Mouse (Mus musculus) layer of hippocampus, postnatal 25 days (tissue): ENCODE data around the gene Abcb11. TPM values are rescaled to one million over a fixed set of nuclear protein-coding genes. Genes with fewer than 3 reads are reported as not detected.

ENCODE experiments used
- DNase-seq, 2 experiments: peaks; one replicate each; pipeline ENCODE4 v3.0.0; 2022; ENCODE audit warnings: mixed read lengths in 2 of 2, low spot score in 1 of 2; ENCODE audit errors: extremely low spot score in 1 of 2
- total RNA-seq, 2 experiments: library from RNA; stranded (reverse); gene quantifications; 2 replicates each; pipeline ENCODE4 v1.2.3; 2021

Abcb11 gene
- total RNA-seq, 2 experiments from 2014 or later, result 0.07 TPM; not detected in 1

DNA sequence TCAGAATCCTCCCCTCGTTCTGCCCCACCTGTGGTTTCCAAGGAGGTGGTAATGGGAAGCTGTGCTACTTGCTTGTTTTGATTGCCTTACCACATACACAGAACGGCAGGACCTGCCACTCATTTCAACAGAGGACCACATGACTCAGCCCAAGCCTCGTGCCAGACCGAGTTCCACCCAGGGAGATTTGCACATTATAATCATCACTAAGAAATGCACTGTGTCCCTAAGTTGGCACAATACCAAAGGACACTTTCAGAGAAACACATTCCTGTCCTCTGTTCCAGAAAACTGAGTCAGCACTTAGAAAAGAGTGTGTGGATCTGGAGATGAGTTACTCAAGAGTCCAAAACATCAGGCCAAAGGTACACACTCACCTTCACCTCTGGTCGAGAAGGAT, 53.4 kb downstream of the Abcb11 start:
- no peak for DNase-seq

DNA sequence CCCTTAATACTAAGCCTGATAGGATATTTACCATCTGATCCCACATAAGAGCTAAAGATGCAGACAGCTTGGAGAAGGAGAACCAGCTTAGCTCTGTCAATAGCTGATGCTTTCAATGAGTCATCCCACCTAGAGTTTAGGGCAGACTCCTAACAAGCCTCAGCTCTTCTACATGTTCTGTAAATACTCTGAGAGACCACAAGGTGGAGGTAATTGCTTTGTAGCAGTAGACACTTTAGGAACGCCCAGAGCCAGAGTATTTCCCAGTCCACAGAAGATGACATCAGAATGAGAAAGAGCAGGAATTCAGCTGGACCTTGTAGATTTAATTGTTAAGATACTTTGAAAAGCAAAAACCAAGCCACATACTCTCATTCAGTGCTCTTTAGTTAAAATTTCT, 66.5 kb downstream of the Abcb11 start:
- no peak for DNase-seq

- no peak for DNase-seq
Observed at GRCm38 (mm10) chr2:69264069-69264618, 78.3 kb downstream of the Abcb11 start.

DNA sequence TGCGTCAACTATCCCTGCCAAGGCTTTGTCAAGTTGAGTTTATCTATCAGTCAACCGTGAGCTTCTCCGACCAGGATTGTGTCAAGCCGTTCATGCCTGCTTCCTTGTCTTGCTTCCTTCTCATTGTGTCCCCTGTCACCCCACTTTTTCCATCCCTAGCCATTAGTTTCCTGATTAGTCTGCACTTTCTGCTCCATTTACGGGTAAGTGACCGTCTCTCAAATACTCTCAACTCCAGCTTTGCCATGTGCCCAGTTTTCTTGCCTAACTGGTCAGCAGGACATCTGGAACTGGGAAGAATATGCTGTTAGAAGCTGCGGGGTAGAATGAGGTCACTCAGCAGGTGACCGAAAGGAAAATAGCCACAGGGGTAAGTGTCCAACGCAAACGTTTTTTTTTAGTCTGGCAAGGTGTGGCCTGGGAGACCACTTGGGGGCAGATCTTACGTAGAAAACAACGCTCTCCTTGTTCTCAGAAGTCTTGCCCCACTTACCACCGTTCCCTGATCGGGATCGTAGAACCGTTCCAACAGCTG, 94.1 kb downstream of the Abcb11 start:
- no peak for DNase-seq

DNA sequence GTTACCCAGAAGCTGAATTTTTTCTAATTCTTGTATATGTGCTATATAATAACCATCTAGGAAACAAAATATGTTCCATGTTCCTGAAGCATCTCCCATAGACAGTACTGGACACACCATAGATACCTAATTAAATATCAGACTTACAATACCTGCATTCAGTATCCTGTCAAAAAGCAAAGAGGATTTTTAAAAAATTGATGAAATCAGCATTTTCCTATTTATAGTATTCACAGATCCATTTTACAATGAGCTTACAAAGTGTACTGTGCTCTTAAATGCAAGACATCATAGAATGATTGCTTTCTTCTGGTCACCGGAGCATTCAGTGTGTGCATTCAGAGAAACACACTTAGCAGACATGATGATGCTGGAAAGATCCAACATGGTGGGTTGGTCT, 95.3 kb downstream of the Abcb11 start:
- DNase-seq, result no peak

- no peak for DNase-seq
Observed at GRCm38 (mm10) chr2:69244924-69245323, 97.5 kb downstream of the Abcb11 start.

DNA sequence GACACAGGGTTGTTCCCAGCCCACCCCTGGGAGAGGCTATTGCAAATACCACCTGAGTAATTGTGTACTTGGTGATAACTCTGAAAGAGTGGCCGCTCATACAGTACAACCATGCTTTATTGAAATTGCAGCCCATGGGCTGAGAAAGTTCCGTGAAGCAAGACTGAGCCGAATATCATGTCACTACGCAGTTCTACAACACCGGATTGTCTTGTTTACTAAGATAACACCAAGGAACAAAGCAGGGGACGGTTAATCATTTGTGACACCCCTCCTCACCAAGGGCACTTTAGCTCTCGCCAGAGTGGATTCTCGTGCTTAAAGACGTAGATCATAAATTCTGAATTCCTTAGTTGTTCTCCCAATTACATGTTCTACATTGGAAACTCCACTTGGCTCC, 103.1 kb downstream of the Abcb11 start:
- no peak for DNase-seq

DNA sequence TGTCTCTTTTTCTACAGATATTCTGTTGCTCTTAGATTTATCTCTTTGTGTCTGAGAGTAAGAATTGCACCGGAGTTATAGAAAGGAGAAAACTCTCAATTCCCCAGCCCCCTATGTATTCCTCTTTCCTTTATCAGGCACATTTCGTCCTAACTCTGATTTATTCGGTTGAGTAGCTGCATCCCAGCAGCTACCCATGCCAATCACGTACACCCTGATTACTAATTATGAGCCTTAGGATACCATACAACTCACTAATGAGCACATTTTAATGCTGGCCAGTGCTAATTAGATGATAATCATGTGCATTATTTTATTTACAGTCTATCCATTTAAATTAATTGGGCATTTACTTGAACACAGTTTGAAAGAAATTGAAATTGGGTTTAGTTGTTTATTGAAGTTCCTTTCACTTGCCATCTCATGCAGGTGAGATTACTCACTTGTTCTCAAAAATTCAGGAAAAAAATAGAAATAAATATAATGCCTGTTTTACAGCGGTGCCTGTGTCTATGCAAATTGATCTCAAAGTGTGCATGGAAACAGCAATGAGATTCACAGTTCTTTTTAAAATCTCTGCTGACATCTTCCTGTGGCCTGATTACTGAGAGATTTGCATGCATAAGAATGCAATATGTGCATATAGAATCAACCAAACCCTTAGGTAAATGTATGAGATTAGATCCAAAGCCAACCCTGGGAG, 107.3 kb downstream of the Abcb11 start:
- DNase-seq, result no peak

DNA sequence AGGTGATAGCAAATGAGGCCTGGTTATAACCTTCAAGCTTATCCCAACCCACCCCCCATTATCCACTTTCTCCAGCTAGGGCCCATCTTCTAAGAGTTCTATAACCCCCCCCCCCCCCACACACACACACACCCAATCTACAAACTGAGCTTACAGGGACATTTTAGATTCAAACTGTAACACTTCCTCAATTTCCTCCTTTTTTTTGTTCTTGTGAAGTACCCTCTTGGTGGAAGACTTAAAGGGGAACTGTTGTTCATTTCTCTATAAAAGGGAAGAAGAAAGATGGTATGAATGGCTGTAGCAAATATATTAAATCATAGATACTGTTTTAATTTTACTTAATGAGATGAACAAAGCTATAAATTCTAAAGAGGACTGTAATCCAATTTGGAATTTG, 110.3 kb downstream of the Abcb11 start:
- no peak for DNase-seq

DNA sequence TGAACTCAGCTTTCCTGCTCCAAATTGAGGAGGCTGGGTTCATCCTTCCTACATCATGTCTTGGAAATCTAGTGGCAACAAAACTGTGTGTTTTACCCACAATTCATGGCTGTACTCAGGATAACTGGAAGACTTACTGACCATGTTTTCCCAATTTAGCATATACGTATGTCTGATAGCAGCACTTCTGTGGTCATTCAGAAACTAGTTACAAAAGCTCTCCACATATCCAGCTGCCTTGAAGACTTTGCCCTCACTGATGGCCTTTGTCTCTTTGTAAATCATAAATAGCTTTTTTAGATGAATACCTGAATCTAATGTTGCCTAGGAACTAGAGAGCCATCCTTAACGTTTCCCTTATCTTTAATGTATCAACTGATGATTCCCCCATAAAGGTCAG, 112.3 kb downstream of the Abcb11 start:
- DNase-seq, result no peak

DNA sequence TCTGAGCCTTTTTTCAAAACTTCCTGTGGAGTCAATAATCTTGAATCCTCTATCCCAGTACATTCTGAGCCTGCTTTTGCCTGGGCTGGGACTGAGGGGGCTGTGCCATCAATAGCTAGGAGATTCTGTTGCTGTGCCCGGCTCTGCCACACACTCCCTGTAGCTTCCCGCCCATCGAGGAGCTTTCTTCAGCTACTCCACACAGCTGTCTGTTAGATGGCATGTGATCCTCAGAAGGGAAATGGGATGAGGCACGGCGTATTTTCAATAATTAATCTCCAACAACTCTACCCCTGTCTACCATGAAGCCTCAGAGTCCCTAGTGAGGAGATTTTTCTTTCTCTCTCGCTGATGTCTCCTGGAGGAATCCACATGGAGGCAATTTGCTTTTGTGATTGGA, 113.8 kb downstream of the Abcb11 start:
- no peak for DNase-seq

DNA sequence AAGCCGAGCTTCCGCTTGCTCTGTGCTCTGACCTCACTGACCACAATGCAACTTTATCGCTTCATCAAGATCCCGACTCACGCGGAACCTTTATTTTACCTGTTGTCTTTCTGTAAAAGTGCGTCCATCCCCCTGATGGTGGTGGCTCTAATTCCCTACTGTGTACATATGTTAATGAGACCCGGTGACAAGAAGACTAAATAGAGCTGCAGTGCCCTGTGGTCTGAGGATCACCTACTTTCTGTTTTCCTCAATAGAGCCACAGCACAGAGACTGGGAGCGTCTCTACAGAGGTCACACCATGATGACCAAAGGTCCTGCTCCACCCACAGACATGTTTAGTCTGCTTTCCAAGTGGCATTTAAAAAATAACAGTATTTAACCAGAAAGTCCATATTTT, 115.5 kb downstream of the Abcb11 start:
- no peak for DNase-seq

DNA sequence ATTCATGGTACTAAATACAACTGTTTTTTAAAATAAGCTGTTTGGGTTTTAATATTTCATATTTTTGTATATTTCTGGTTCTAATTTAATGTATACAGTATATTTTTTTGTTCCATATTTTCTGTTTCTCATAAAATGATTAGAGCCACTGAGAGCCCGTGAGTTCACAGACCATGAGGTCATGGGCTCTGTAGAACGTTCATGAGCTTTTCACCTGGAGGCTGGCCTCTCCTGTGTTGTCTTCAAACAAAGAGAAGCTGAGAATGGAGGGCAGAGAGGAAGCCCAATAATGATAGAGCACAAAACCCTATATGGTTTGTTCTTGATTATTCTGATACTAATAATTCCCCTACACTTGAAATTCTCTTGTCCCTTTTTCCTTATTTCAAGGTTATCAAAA, 117.7 kb downstream of the Abcb11 start:
- DNase-seq, result no peak

GRCm38 (mm10) chr2:69222815-69223214, 119.6 kb downstream of the Abcb11 start:
- DNase-seq, result no peak

DNA sequence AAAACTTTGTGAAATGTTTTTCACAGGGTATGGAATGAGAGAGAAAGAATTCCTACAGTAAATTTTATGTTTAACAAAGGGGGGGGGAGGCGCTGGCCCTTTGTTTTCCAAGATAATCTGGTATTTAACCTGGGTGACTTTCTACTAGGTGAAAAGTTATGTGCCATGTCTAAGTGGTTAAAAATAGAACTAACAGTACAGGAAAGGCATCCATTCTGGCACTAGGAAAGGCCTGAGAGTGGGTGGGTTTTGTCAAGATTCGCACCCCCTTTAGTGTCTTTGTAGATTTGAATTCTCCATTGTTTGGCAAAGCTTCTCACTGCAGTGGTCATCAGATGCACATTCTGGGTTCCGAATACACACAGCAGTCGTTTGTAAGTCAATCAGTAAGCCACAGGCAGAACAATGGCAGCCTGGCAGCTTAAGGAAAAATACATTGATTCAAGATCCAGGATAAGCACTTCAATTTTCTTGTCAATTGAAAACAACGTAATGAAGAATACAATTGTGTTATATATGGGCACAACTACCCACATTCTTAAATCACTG, 120.5 kb downstream of the Abcb11 start:
- DNase-seq, result no peak

DNA sequence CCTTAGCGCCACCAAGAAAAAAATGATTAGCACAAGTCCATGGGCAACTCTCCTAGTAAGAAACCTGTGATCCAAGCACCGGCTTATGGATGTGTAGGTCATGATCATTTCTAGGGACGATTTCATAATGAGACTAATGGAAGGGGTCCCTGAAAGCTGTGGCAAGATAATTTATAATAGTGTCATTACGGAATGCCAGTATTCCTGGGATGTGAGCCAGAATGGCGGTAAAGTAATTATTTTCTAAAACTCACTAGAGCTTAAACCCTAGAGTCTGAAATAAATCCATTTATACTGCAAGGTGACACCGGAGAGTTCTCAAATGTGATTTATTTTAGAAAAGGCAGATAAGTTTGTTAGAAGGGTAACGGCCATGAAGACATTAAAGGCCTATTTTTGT, 127.2 kb downstream of the Abcb11 start:
- no peak for DNase-seq

DNA sequence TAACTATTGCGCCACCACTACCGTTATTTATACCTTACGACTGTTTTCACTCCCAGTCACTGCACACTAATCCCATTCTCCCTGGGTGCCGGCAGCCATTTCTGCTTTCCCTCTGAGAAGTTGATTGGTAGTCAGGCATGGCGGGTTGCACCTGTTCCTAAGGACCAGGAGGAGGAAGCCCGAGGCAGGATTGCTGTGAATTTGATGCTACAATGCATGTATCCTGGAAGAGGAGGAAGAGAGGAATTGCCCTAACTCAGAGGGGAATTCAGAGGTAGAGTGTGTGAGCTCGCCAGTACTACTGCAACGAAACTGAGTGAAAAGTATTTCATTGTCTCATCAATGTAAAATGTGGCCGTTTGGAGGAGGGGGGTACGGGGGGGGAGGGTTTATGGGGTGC, 129.8 kb downstream of the Abcb11 start:
- DNase-seq, result no peak

- DNase-seq, result no peak
Observed at GRCm38 (mm10) chr2:69210773-69211172, 131.6 kb downstream of the Abcb11 start, which contains the start of gene G6pc2. G6pc2 (plus strand) TSS chr2:69211073.

GRCm38 (mm10) chr2:69209684-69210083, 132.7 kb downstream of the Abcb11 start:
- DNase-seq, result no peak

DNA sequence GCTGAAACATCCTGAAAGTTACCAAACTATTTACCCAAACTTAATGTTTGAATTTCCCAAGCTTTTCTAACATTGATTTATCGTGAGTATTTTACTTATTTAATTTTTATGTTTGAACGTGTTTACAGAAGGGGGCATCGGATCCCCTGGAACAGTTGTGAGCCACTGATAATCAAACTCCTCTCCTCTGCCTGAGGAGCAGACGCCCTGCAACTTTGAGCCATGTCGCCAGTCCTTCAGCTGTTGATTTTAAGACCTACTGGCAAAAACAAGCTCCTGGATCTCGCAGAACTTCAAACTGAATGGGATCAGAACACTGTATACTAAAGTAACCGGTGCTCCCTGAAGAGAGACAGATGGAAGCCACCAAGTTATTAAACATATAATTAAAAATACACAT, 135.9 kb downstream of the Abcb11 start:
- DNase-seq, result no peak

- peak; percentile 47 to 65 for DNase-seq
Observed at GRCm38 (mm10) chr2:69205791-69206351, 136.5 kb downstream of the Abcb11 start, which contains the start of gene Spc25. Spc25 (minus strand) TSS chr2:69206194.

DNA sequence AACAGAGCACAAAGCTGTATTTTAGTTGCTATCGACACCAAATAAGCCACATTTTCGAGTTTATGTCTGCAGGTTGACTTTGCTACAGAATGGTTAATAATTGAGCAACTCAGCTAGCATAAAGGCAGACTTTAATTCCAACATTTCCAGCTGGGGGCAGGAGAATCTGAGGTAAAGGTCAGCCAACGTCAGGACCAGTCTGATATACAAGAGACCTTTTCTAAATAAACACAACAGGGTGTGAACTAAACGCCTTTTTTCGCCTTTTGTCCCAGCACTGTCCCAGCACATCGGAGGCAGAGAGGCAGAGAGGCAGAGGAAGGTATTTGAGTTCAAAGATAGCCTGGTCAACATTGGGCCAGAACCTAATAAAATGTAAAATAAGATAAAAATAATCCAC, 137.2 kb downstream of the Abcb11 start:
- no peak for DNase-seq
